Mouse (Mus musculus) spleen, adult 18-20 months (tissue): ENCODE measurements around the gene Sh3gl2.

Experiments used
- DNase-seq, 2 experiments: peaks; one replicate each; pipeline ENCODE4 v3.0.0; 2022; ENCODE audit warnings: mixed read lengths in 2 of 2

Sh3gl2 gene

GRCm38 (mm10) chr4:85305912-85306573 lies 101.1 kb downstream of the Sh3gl2 start:
- no peak for DNase-seq

- DNase-seq = no peak
Observed at GRCm38 (mm10) chr4:85319092-85319491, 114.2 kb downstream of the Sh3gl2 start.

GRCm38 (mm10) chr4:85325454-85325853 lies 120.5 kb downstream of the Sh3gl2 start:
- DNase-seq = no peak

- no peak for DNase-seq
Observed at GRCm38 (mm10) chr4:85326052-85326451, 121.1 kb downstream of the Sh3gl2 start.

GRCm38 (mm10) chr4:85334688-85335200 lies 129.8 kb downstream of the Sh3gl2 start:
- no peak for DNase-seq

GRCm38 (mm10) chr4:85336356-85336755 lies 131.4 kb downstream of the Sh3gl2 start:
- no peak for DNase-seq

GRCm38 (mm10) chr4:85339126-85339525 lies 134.2 kb downstream of the Sh3gl2 start:
- DNase-seq = no peak

DNA sequence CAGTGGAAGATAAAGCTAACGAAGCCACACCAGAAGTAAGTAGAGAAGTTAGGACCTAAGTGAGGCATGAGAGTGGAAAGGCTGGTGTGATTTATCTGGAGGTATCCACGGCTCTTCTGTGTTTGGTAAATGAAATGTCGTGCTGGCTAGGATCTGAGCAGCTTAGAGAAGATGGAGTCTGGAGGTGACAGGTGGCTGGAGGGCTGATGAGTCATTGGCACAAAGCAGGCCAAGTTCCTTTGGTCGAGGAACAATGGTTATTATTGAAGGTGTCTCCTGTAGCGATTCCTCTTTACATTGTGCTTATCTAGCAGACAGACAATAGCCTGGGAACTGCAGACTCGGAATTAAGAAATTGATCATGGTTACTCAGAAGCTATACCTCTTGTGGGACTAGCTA lies 135.8 kb downstream of the Sh3gl2 start:
- no peak for DNase-seq

DNA sequence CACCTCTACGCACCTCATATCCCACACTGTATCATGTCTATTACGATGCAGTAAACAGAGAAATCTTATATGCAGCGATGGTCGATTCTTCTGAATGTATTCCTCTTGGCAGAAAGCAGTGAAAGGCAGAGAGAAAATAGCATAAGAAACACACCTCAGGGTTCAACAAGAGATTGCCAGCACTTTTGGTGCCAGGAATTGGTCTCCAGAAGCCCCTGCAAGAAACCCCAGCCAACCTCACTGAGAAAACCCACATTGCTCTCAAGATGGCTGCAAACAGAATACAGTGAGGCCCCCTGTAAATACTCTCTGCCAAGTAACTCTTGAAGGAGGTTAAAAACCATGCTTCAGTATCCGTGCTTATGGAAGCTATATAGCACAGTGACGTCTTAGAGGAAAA lies 141.0 kb downstream of the Sh3gl2 start:
- DNase-seq = no peak

DNA sequence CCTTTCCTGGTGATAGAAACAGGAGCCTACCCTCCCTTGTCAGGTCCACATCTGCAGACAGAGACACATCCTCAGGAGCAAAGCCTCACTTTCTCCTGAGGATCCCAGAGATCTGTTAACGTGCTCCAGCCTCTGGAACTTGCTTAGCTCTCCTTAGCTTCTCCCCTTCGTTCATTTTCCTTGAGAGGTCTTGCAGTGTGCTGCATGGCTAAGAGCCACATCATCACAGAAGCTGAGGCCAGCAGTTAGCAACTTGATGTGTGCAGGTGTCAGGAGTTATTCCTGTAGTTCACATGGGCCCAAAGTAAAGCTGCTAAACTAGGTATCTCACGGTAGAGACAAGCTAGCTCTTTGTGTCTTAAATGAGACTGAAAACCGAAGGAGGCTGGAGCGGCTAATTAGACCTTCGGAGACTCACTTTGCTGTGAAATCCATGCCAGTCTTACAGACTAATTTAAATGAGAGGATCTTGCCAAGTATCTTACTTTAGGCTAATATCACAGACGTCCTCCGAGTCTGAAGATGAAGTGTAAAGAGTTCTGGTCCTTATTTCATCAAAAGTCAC lies 143.2 kb downstream of the Sh3gl2 start:
- DNase-seq = no peak

- no peak for DNase-seq
Observed at GRCm38 (mm10) chr4:85362661-85363060, 157.7 kb downstream of the Sh3gl2 start.

DNA sequence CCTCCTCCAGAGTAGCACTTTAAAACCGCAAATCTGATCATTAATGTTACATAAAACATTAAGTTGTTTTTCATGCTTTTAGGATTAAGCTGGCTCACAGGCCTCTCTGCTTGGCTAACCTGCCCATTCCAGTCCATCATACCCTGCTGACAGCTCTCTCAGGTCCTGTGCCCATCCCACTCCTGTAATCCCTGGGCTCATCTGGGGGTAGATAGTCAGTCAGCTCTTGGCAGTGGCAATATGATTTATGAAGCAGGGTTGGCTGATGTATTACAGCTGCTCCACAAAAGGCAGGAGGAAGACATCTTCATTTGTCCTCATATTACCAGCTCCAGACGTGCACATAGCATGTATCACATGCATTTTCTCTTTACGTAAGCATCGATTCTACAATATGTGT lies 158.3 kb downstream of the Sh3gl2 start:
- DNase-seq = no peak

DNA sequence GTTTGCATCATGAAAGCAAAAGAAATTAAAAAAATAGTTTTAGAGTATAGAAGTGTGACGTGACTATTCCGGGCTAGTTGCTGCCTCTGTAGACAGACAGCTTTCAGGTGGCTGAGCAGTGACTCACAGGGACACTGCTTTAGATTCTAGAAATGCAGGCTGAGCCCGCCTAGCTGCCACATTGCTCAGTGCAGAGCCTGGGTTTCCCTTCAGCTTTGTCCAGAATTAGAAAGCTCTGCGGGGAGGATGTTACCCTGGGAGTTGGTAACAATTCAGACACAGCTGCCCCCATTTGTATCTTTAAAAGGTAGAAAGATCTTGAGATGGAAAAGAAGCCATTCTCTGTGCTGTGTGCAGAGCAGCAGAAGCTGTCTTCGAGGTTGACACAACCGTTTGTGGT lies 166.1 kb downstream of the Sh3gl2 start:
- DNase-seq = no peak

DNA sequence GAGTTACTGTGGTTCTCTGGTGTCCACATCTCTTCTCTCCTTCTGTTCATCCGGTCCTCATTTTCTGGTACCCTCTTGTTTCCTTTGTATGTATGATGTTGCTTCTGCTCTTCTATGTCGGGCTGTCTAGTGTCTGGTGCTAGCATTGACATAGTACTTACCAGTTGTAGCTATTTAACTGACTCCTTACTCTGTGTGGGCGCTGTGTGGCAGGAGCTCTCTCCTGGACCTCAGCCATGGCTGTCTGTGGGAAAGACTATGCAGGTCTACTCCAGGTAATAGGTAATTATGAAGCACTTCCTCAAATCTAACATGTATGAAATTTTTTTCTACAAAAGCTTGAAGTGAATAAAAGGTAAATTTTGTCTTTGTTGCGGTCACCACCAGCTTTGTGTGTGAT lies 169.9 kb downstream of the Sh3gl2 start:
- DNase-seq = no peak

DNA sequence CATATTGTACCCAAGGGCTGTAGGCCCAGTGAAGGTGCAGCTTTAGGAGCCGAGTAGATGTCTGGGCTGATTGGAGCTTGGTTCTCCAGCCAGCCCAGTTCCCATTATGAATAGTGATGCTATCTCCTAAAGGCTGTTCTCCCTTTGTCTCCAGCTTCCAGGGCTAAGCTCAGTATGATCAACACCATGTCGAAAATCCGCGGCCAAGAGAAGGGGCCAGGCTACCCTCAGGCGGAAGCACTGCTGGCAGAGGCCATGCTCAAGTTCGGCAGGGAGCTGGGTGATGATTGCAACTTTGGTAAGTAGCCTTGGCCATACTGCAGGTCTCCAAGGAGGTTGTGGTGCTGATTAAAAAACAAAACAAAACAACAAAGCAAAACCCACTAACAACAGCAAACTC lies 171.3 kb downstream of the Sh3gl2 start:
- no peak for DNase-seq

GRCm38 (mm10) chr4:85376610-85377009 lies 171.7 kb downstream of the Sh3gl2 start:
- DNase-seq = no peak

- DNase-seq = no peak
Observed at GRCm38 (mm10) chr4:85385241-85385640, 180.3 kb downstream of the Sh3gl2 start.

DNA sequence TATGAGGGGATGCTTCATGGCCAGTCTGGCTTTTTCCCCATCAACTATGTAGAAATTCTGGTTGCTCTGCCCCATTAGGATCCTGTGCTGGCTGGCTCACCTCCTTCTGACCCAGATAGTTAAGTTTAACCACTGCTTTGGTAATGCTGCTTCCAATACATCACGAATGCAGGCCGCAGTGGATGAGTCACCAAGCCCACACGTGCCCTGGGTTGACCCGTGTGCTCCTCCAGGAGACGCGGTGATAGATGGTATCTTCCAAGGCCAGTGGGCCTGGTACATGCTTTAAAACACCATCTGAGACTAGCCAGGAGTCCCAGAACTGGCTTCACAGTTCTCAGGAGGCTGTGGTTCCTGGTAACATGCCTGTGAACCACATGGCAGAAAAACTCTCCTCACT lies 182.8 kb downstream of the Sh3gl2 start:
- DNase-seq = no peak

GRCm38 (mm10) chr4:85391795-85392194 lies 186.9 kb downstream of the Sh3gl2 start:
- DNase-seq = no peak

DNA sequence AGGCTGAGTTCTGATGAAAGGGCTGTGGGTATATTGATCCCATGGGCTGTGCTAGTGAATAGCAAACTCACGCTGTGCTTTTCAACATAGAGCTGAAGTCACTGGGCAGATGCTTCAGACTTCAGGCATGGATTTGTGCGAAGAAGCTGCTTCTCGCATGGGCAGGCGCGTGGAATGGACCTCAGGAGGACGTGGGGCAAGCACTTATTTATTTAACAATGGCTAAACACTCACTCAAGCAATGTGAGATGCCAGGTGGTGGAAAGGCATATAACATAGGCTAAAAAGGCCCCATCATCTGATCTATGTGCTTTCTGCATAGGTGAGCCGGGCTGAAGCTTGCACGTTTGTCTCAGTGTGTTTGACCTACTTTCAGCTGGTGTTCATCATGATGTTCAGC lies 193.8 kb downstream of the Sh3gl2 start:
- DNase-seq = no peak

- DNase-seq = peak in 1 of 2 experiments; percentile 3
Observed at GRCm38 (mm10) chr4:85402823-85403222, 197.9 kb downstream of the Sh3gl2 start.

- peak in 1 of 2 experiments; percentile 3 for DNase-seq
Observed at GRCm38 (mm10) chr4:85404424-85405194, 199.7 kb downstream of the Sh3gl2 start.

DNA sequence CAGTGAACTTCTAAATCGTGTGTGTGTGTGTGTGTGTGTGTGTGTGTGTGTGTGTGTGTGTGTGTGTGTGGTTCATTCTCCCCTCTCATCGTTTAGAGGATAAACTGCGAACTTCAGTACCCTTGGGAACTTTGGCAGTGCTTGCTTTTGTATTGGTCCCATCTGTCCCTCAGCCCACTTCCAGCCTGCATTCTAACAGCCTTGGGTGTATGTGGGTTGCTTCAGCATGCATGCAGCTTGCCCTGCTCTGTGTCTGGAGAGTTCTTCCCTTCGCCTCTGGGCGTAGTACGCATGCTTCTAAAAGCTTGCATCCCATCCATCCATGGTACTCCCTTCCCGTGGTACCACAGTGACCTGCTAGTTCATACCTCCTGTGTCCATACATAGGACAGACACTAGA lies 200.3 kb downstream of the Sh3gl2 start:
- DNase-seq = no peak

DNA sequence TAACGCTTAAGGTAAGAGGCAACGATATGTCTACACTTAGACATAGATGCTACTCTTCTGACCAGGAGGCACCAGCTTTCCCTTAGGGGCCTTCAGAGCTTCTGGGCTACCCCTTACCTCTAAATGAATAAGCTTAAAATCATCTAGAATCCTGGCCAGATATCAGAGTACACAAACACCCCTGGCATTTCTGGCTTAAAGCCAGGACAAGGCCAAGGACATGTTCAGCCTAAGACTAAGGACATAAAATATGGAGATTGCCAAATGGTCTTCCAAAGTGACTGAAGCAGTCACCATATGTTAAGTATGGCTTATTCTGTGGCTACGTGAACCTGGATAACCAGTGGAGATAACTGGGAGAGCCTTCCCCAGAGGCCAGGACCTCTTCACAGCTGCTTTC lies 211.5 kb downstream of the Sh3gl2 start:
- DNase-seq = no peak
